Mouse (Mus musculus) urinary bladder, adult 18-20 months (tissue): ENCODE results near the gene Glmn.

Experiments used
- DNase-seq, 2 experiments: peaks; one replicate each; pipeline ENCODE4 v3.0.0; 2022; ENCODE audit warnings: low spot score in 2 of 2, mixed read lengths in 2 of 2

Glmn gene

DNA sequence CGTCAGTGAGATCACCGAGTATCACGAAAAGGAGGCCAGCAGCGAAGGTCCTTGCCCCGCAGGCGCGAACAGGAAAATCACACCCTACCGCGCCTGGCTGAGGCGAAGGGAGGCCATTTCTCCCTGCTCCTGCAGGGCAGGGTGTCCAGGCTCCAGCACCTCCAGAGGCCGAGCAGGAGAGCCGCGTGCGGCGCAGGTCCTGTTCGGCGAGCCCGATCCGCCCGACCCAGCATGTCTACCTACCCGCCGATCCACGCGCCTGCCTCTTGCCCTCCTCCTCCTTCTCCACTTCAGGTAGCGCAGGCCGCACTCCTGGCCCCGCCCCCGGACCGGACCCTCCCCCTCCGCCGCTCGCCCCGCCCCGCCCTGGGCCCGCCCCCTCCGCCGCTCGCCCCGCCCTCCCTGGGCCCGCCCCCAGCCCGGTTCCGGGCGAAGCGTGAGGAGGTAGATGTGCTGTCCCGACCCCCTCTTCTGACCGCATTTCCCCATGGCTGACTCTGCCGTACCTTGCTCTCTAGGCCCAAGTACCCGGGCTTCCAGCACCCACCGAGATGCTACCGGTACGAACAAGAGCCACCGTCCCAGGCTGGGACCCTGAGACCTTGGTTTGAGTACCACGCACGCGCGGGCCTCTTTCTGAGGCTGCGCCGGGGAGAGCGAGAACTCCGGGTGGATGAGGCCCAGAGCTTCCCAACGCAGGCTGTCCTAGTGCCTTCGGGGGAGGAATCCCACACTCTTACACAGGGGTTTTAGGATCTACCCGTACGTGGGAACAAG is at the start of gene Glmn, which contains the start of gene Rpap2:
Gene Glmn (minus strand): TSS at position 588 of the 777 bp plus-strand sequence.
Gene Rpap2 (plus strand): TSS at position 73 of the 777 bp plus-strand sequence.
- DNase-seq = peak; percentile 82 to 86

DNA sequence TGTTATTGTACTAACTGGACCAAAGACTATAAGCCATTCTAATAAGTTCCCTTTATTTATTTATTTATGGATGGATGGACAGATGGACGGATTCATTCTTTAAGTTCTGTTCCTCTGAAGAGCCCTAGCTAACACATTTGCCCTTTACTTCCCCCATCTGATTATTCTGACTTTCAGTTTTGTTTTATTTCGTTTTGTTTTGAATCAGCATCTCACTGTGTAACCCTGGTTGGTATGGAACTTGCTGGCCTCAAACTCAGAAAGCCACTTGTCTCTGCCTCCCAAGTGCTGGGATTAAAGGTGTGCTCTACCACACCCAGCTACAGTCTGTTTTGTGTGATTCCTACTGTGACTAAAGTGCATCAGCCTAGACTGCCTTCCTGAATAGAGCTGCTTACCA is 48.2 kb upstream of the Glmn start:
- DNase-seq = no peak

DNA sequence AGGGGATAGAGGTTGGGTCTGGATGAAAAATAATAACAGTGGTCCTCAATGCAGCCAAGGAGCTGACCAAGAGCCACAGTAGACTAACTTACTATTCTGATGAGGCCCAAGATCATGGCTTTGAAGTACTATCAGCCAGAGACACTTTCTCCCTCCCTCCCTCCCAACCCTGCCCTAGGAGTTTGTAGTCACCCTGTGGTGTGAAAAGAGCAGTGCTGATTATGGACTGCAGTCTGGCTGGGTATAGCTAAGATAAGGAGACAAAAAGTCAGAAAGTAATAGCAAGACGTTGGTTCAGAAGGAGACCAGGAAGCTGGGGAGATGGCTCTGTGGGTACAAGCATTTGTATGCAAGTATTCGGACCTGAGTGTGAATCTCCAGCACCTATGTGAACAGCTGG is 46.9 kb upstream of the Glmn start:
- no peak for DNase-seq

DNA sequence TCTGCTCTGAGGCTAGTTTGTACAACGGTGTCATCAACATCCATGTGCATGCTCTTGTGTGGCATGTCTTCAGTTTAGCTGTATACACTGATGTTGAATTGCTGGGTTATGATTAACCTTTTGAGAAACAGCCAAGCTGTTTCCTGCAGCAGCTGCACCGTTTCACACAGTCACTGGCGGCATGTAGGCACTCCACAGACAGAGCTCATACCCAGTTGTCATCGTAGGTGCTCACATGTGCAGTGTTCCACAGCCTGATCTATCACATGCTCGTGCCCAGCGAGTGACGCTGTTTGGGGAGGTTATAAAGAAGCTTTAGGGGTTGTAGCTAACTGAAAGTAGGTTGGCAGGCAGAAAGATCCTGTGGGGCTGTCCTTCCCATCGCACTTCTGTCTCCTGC is 40.7 kb upstream of the Glmn start:
- DNase-seq = no peak

DNA sequence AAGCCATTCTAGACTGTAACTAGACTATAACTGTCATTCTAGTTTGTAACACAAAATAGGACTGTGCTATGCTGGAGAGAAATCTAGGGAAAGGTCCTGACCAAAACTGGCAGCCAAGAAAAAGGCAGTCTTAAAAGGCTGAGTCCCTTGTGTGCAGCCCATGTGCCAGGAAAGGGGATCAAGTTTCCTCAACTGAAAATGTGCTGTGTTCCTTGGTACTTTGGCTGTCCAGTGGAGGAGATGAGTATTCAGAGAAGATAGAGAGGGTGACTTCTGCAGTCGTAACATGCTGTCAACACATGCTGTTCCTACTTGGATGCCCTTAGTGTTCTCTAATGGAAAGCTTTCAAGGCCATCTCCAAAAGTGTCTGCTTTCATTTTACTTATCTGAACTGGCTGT is 39.4 kb upstream of the Glmn start:
- no peak for DNase-seq

DNA sequence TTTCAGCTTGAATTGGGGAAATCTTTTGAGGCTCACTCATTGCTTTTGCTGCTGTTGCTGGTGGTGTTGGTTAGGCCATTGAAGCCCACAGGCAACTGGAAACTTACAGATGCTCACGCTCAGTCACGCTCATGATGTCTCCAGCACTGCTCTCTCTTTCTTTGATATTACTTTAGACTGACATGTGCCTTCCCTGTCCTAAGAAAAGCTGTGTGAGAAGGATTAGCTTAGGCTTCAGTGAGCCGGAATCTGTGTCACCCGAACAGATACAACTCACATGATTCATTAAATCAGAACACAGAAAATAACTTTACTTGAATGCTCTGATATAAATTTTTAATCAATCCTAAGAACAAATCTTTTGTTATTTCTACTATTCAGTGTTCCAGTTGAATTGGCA is 36.0 kb upstream of the Glmn start:
- no peak for DNase-seq

DNA sequence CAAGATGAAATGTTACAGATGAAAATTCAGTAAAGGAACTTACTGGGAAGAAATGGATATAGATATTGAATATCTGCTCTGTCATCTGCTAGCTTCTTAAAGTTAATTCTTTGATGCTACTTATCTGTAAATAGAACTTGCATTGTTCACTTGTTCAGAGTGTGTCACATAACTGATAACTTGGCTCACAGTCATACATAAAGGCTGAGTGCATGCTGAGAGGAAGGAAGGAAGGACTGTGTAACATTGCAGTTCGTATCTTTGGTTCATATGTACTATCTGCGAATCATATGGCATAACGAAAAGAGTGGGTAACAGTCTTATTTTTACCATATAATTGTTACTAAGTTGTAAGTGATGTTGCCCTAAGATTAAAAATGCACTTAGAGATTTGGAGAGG is 23.6 kb upstream of the Glmn start:
- no peak for DNase-seq

DNA sequence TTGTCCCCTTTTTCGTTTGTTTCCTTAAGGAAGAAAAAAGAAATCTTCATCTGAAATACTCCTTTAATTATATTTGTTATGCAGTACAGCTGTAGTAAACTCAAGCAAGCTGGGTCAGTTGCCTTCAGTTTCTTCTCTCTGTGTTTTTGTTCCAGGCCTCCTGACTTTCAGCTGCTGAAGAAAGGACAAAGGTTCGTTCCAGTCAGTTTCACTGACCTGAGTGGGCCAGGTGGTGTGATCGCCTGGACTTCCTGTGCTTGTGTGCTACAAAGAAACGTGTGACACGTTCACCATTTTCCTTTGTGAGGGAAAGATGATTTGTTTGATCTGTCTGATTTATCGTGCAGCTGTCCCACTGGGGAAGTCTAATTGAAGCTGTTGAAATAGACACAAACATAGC is 20.3 kb upstream of the Glmn start:
- DNase-seq = no peak

DNA sequence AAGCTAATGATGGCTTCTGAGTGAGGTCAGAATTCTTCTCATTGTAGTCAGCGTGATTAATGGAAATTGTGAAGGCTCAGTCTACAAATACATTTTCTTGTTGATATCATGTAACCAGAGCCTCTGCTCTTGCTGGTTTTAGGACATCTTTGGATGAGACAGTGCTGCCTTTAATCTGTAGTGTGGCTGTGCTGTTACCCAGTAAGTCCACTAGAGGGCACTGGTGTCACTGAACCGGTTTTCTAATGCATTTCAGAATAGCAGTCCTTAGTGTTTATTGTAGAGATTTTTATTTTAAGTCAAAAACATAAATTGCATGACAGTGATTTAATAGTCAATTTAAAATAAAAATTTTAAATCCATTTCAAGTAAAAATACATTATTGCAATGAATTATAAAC is 13.5 kb upstream of the Glmn start:
- peak; percentile 13 to 20 for DNase-seq

DNA sequence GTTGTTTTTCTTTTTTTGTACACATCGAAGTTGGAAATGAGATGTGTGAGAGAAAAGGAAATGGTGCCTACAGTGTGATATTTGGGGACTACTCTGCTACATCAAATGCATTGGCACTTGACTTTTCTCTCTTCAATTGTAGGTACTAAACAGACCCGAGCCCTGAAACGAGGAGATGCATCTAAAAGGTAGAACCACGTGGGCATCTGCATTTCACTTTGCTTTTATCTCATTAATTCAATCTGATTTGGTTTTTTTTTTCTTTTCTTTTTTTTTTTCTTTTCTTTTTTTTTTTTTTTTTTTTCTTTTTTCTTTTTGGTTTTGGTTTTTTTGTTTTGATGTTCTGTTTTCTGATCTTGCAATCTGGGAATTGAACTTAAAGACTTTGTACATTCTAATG is 692 bp upstream of the Glmn start:
- no peak for DNase-seq

DNA sequence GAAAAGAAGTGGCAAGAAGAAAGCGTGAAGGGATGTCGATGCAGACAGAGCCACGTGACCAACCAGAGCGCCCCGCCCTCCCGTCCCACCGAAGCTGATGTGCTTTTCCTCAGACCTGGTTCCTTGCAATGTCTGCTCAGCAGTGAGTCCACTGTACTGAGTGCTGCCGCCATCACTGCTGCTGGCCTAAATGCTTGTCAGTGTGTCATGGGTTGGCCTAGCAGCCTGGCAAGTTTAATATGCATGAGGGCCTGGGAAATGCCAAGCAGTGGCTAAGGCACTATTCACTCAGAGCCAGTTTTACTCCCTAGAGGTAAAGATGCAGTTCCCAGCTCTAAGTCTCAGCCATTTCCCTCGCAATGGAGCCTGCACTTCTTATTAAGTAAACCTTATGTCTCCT is 28.5 kb downstream of the Glmn start:
- no peak for DNase-seq

DNA sequence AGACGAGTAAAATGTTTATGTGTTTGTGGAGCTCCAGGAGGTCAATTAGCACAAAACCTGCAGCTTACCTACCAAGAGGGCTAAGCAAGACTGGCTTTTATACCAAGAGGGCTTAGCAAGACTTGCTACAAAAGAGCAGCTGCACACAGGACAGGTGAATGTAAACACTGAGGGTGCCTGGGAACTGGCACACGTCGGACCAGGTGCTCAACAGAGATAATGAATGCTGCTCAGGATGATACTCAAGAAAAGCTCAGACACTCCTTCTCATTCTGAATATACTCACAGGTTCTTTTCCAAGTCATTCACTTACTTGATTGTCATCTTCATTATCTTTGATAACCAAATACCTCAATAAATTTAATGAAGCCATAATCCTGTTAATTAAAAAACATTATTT is 40.7 kb downstream of the Glmn start:
- no peak for DNase-seq

DNA sequence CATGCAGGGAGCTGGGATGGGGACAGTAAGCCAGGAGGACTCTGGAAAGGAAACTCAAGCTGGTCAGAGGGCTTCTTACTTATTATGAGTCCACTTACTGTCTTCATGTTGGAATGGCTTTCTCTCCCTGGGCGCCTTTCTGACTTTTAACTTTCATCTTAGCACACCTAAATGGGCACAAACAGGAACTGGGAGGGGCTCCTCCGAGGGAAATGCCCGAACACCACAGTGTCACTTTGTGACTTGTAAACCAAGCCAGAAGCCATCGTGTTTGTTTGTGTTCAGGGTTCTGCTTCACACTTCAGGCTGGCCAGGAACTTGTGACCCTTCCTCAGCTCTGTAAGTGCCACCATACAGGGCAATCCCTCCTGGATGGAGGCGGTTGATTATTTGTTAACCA is 43.4 kb downstream of the Glmn start:
- DNase-seq = no peak

DNA sequence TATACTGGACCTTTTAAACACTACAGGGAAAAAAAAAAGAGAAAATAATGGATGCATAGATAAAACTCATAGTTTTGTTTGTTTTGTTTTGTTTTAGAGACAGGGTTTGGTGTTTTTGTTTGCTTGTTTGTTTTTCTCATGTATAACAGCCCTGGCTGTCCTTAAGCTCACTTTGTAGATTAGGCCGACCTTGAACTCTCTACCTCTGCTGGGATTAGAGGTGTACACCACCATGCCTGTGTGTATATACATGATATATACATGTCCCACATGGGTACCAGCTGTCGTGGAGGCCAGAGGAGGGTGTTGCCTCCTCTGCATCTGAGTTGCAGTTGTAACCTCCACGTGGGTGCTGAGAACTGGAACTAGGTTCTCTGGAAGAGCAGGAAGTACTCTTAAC is 49.2 kb downstream of the Glmn start:
- no peak for DNase-seq

DNA sequence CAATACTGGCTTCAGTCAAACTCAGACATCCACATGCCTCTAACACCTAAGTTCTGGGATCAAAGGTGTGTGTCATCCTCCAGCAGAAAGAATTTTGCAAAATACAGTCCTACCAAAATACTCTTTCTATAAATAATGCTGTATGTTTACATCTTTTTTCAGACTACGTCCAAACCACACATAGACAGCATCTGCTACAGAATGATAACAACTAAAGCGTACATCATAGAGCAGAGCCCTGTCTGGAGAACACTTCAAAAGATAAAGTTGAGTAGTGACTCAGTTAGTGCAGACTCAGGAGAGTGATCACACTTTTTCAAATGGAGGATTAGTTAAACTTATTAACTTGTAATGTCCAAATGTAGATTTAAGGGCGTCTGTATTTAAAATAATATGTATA is 49.7 kb downstream of the Glmn start:
- DNase-seq = no peak

DNA sequence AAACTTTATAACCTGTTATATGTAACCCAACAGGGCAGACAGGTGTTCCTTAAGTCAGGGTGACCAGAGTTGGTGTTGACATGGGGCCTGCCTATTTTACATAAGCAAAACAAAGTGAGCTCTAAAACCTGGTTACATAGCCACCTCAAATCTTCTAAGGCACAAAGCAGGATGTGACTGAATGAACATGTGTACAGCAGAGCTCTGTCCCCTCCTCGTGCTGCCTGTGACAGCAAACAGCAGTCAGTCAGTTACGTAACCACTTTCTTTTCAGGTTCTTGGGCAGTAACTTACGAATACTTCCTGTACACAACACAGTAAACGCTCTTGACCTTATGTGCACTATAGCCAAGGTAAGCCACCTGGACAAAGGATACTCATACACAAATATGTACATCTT is 51.8 kb downstream of the Glmn start:
- DNase-seq = no peak

DNA sequence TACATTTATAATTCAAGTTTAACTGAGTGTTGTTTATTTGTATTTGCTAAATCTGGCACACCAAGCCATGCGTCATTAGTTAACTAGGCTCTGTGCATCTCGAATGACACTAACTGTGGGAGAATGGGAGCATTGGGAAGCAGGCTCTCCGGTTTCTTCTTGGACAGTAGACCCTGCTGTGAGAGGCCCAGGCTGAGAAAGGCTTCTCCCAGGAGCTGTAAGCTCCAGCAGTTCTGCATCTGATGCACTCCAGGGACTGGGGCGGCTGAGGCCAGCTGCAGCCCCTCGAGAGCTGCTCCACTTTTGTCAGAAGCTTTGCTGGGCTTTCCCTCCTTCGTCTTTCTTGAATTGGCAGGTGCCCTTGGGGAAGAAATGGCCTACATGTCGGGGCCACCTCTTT is 56.0 kb downstream of the Glmn start:
- DNase-seq = no peak

DNA sequence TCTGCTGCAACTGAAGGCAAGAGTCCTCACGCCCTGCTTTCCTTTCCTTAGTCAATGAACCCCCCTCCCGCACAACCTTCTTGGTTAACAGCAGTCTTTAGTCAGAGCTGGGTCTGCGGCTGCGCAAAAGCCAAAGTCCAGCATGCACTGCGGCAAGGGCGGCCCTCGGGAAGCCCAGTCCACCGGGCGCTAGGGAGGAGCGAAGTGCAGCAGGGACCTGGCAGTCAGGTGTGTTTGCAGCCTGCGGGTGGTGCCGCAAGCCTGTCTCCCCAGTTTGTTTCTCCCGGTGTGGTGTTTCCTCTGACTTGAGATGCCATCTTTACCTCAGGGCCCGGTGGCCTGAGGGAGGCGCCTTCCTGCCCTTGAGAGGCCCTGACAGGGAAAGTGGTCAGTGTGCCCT is 63.1 kb downstream of the Glmn start, which contains the start of gene 1700028K03Rik:
Gene 1700028K03Rik (plus strand): TSS at position 129 of the 400 bp plus-strand sequence.
- DNase-seq = no peak

DNA sequence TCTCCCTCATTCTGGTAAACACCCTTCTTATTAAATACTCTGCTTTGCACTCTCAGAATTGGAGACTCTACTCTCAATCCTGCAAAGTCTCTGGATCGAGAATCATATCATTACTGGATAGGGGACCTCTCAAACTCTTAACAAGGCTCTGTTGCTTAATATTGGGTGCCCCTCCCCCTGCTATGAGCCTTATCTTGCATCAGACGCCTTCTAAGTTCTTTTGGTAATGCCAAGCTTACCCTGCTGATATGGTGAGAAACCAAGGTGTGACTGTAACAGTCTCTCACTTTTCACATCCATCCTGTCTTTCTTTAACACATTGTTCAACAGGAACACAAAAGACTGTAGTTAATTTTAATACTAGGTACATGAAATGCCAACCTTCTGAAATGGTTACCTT is 64.1 kb downstream of the Glmn start:
- no peak for DNase-seq

DNA sequence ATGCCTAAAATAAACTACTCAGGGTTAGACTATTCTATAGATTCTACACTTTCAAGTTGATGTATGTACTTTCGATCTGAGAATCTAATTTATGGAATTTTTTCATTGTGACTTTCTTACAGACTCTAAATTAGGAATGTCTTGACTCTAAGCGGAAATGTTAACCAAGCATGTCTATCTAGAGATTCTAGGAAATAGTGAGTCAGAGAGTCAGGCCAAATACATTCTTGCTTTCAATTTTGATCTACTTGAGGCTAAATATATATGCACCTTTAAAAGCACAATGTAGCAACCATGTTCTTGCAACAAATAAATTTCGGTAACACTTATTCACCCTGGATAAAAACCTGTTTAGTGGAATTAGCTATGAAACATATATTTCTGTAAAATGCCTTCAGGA is 68.8 kb downstream of the Glmn start:
- DNase-seq = no peak

DNA sequence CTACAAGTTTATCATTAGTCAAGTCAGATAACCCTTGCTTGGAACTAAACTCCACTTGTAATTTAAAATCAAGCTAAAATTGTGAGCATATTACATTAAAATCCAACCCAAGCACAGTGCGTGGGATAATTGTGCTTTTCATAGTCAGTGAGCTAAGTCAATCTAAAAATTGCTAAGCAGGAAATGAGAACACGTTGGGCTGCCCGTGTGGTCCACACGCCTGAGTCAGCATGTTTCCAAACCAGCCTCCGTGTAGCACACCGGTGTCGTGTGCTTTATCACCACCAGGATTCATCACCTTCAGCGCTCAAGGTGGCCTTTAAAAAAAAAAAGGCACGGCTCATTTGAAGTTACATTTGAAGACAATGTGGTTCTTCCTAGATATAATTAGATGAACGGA is 73.4 kb downstream of the Glmn start:
- no peak for DNase-seq

DNA sequence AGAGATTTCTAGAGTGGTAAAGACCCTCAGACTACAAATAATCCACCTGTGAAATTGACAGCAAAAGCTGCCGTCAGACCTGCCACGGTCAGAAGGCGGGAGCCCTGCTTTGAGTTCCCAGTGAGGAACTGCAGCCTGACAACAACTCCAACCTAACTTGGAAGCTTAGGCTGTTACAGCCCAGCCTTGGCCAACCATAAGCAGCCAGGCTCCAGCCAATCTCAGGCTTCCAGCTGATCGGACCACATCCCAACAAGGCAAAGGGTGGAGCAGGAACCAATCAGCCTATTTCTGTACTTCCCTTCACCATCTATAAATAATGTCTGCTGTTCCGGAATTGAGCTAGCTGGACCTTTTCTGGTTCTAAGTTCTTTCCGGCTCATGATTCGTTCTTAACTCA is 75.8 kb downstream of the Glmn start:
- DNase-seq = no peak

DNA sequence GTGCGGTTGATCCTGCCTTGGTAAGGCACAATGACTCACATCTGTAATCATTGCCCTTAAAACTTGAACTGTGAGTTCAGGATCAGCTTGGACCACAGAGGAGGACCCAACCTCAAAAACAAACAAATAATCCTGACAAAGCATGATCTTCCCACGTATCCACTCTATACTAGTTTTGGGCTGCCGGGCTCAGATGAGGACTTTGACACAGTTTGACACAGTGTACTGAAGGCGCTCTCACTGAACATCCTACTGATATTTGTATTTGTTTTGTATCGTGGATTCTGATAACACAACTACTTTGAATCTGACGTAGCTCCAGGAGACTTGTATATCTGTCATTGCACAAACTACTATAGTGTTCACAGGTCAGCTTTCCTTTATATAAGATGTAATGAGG is 76.3 kb downstream of the Glmn start:
- DNase-seq = no peak

DNA sequence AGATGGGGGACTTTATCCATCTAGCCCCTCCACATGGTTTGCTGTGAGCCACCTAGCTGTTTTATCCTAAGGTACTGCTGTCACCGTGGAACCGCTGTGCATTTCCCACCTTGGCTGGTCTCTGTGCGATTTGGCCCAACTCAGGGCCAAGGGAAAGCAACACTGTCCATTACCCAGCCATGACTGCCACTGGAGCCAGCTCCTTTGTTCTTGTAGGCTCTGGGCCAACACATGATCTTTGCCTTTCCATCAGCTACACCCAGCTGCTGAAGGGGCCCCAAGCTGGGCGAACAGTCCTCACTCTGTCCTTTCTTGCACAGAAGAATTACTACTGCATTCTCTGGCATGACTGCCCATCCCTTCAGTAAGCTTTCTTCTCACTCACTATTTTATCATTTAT is 79.1 kb downstream of the Glmn start:
- DNase-seq = no peak
